Mouse (Mus musculus): ENCODE results near the gene Ksr1. TPM values are rescaled to one million over a fixed set of nuclear protein-coding genes. Genes with fewer than 3 reads are reported as not detected.

Gene Ksr1
- polyA plus RNA-seq, 1 experiment from 2014 or later, result 6.0 TPM

DNA sequence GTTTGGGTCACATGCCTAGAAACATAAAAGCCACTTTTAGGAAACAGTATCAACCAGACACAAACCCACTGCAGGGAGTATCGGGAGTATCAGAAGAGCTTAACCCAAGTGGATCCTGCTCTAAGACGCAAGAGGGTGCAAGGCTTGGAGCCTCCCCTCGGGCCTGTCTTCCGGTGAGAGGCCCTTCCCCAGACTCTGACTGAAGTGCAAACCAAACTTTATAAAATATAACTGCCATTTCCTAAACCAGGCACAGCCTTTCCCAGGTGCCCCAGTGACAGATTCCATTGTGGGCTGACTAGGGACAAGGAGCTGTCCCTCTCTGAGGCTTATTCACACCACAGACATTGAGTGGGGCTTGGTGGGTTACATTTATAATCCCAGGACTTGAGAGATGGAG is 123.4 kb downstream of the Ksr1 start:
- peak overlapping the region; percentile 80 for H3K27ac ChIP-seq (ENCODE audit: low read depth)
- 58% methylated on average over 4 of the region's 4 CpGs for WGBS
- DNase-seq (ENCODE audit: low spot score), result no peak
- H3K4me1 ChIP-seq (replicated peaks; ENCODE audit: control insufficient read depth, insufficient read depth, low read length), result peaks cover 14% of the 10 kb centered on the region; the same call in 1 of the 2 replicates
- H3K4me3 ChIP-seq (ENCODE audit: low read depth, low read length), result no peak overlapping the region
- no peaks in the 10 kb centered on the region for H3K27me3 ChIP-seq (replicated peaks; ENCODE audit: control insufficient read depth, insufficient read depth, low read length)
- H3K9ac ChIP-seq (ENCODE audit: low read length), result no peak overlapping the region
- no peaks in the 10 kb centered on the region for H3K9me3 ChIP-seq (ENCODE audit: control insufficient read depth, low read length)
- peaks cover 42% of the 10 kb centered on the region for H3K36me3 ChIP-seq (ENCODE audit: control insufficient read depth, insufficient read depth, low read length)
- no peak for ATAC-seq (replicated peaks; ENCODE audit: low FRiP score, low TSS enrichment, low read depth)
- peak overlapping the region; percentile 20; the same call in 1 of the 2 replicates for H3K4me2 ChIP-seq (ENCODE audit: low read length)

DNA sequence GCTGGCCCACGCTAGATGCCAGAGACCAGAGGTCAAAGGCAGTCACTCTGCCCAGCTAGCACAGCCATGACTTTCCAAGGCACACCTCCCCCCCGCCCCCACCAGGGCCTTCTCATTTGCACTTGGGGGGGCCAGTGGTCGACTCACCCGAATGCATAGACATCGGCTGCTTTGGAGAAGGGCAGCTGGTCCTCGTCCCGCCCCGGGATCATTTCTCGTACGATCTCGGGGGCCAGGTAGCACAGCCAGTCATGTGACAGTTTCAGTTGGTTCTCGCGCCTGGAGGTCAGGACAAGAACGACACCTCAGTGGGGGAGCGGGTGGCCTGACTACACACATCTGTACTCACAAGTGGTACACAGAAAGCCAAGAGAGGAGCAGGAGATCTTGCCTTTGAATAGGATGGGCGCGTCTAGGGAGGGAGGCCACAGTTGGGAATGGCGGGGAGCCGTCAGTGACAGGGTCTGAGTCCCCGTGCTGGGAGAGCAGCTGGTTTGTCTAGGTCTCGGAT is 125.6 kb downstream of the Ksr1 start:
- WGBS, result 81% methylated on average over 21 of the region's 21 CpGs
- peaks cover 39% of the 10 kb centered on the region for H3K36me3 ChIP-seq (ENCODE audit: control insufficient read depth, insufficient read depth, low read length)
- no peak for DNase-seq (ENCODE audit: low spot score)
- no peaks in the 10 kb centered on the region for H3K27me3 ChIP-seq (replicated peaks; ENCODE audit: control insufficient read depth, insufficient read depth, low read length)
- no peak overlapping the region for H3K4me3 ChIP-seq (ENCODE audit: low read depth, low read length)
- no peak for ATAC-seq (replicated peaks; ENCODE audit: low FRiP score, low TSS enrichment, low read depth)
- H3K27ac ChIP-seq (ENCODE audit: low read depth), result no peak overlapping the region
- no peak overlapping the region for H3K9ac ChIP-seq (ENCODE audit: low read length)
- no peaks in the 10 kb centered on the region for H3K9me3 ChIP-seq (ENCODE audit: control insufficient read depth, low read length)
- H3K4me1 ChIP-seq (replicated peaks; ENCODE audit: control insufficient read depth, insufficient read depth, low read length), result peaks cover 15% of the 10 kb centered on the region
- H3K4me2 ChIP-seq (ENCODE audit: low read length), result no peak overlapping the region

DNA sequence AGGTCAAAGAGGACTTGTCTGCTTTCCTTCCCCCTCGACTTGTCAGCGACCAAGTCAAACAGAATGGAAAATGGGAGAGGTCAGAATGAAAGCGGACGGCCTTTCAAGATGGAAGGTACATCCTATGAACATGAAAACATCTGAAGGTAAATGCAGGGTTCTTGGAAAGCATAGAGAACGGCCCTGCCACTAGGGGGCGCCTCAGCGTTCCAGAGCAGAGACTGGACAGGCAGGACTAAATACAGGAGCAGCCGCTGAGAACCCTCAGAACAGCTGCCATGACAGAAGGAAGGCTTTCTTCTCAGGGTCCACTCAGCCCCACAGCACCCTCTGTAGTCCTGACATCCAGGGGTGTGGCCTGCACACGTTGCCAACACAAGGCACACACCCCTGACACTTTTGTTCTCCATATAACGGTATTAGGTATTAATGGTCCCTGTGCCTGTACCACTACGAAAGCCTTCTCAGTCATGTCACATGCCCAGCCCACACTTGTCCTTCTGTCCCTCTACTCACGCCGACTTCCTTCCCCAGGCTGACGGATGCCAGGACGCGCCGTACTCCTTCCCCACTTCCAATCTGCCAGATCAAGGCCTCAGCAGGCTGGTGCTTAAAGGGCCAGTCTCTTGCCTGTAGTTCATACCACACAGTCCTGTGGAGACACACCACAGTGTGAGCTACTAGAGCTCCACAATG is 126.2 kb downstream of the Ksr1 start:
- no peak overlapping the region for H3K27ac ChIP-seq (ENCODE audit: low read depth)
- 77% methylated on average over 17 of the region's 17 CpGs for WGBS
- H3K27me3 ChIP-seq (replicated peaks; ENCODE audit: control insufficient read depth, insufficient read depth, low read length), result no peaks in the 10 kb centered on the region
- peaks cover 35% of the 10 kb centered on the region for H3K36me3 ChIP-seq (ENCODE audit: control insufficient read depth, insufficient read depth, low read length)
- DNase-seq (ENCODE audit: low spot score) (no peak), ATAC-seq (replicated peaks; ENCODE audit: low FRiP score, low TSS enrichment, low read depth) (no peak)
- no peak overlapping the region for H3K4me3 ChIP-seq (ENCODE audit: low read depth, low read length)
- peaks cover 20% of the 10 kb centered on the region for H3K4me1 ChIP-seq (replicated peaks; ENCODE audit: control insufficient read depth, insufficient read depth, low read length)
- no peak overlapping the region for H3K4me2 ChIP-seq (ENCODE audit: low read length)
- H3K9me3 ChIP-seq (ENCODE audit: control insufficient read depth, low read length), result no peaks in the 10 kb centered on the region
- H3K9ac ChIP-seq (ENCODE audit: low read length), result no peak overlapping the region

DNA sequence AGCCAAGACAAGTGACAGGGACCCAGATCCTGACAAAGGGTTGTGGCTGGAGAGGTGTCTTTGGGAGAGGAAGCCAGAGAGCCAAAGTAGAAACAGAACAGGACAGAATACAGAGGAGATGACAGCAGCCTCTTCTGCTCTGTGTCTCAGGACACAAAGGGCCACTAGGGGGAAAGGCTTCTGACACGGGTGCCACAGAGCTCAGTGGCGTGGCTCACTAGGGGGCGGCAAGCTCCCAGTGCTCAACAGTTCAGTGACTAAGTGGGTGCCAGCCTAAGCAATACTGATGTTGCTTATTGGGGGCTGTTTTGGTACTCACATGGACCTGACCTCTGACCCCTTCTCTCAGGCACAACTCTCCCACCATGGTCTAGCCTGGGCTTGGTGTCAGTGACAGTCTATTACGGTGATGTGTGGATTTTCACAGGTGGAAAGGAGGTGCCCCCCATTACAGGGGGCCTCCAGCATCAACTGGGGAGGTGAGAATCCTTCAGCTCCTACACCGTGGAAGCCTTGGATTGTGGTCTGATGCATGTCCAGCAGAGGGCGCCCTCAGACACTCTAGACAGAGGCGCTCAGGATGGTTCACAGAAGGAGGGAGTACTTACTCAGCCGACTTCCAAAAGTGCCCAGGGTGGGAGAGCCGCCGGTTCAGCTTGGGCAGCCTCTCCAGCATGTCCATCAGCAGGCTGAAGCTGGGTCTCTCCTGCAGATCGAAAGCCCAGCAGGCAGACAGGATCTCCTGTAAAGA is 127.1 kb downstream of the Ksr1 start:
- no peak overlapping the region for H3K9ac ChIP-seq (ENCODE audit: low read length)
- no peaks in the 10 kb centered on the region for H3K27me3 ChIP-seq (replicated peaks; ENCODE audit: control insufficient read depth, insufficient read depth, low read length)
- ATAC-seq (replicated peaks; ENCODE audit: low FRiP score, low TSS enrichment, low read depth), result no peak; the same call in 1 of the 2 replicates
- H3K4me1 ChIP-seq (replicated peaks; ENCODE audit: control insufficient read depth, insufficient read depth, low read length), result peaks cover 28% of the 10 kb centered on the region
- peaks cover 35% of the 10 kb centered on the region for H3K36me3 ChIP-seq (ENCODE audit: control insufficient read depth, insufficient read depth, low read length)
- no peak overlapping the region for H3K4me2 ChIP-seq (ENCODE audit: low read length)
- peak; percentile 87 for DNase-seq (ENCODE audit: low spot score)
- no peaks in the 10 kb centered on the region for H3K9me3 ChIP-seq (ENCODE audit: control insufficient read depth, low read length)
- WGBS, result 58% methylated on average over 11 of the region's 11 CpGs
- H3K4me3 ChIP-seq (ENCODE audit: low read depth, low read length), result no peak overlapping the region
- H3K27ac ChIP-seq (ENCODE audit: low read depth), result no peak overlapping the region

DNA sequence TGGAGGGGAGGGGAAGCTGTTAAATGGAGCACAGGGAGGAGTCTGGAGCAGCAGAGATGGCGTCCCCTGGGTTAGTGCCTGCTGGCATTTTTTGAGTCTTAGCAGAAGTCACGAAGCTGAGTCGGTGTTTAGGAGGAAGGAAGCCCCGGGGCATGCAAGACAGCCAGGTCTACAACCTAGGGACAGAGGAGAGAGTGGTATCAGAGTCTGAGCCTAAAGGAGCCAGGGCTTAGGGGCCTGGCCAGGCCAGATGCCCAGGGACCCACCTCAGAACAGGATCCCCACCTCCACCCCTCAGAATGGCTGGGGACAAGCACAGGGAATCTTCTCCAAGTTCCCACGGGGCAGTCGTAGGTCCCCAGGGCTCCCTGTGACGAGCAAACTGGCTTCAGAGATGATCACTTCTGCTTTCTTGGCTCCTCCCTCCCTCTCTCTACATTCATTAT is 129.0 kb downstream of the Ksr1 start:
- 76% methylated on average over 7 of the region's 7 CpGs for WGBS
- peaks cover 35% of the 10 kb centered on the region for H3K36me3 ChIP-seq (ENCODE audit: control insufficient read depth, insufficient read depth, low read length)
- ATAC-seq (replicated peaks; ENCODE audit: low FRiP score, low TSS enrichment, low read depth), result no peak

DNA sequence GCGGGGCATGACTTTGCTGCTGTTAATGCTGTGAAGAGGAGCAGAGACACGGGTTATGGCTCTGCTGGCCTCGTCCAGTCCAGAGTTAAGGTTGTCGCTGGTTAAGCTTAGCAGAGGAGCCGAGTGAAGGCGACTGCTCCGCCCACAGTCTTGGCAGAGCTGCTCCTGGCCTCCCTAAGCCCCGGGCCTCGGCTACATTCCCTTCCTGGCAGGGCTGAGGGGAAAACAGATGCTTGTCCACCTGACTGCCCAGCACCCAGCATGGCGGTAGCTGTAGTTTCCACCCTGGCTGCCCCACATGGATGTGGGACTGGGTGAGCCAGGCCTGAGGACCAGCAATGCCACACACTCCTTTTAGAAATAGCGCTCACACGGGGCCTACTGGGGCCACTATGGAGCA is 130.0 kb downstream of the Ksr1 start:
- no peak for ATAC-seq (replicated peaks; ENCODE audit: low FRiP score, low TSS enrichment, low read depth)
- 49% methylated on average over 12 of the region's 12 CpGs for WGBS

More for the DNA sequence above, 129.0 kb downstream of the Ksr1 start:
- Histone ChIP-seq H3K27me3 (replicated peaks; ENCODE audit: control insufficient read depth, insufficient read depth, low read length) (no peaks in the 10 kb centered on the region), H3K4me1 (replicated peaks; ENCODE audit: control insufficient read depth, insufficient read depth, low read length) (peaks cover 18% of the 10 kb centered on the region), H3K27ac (ENCODE audit: low read depth) (no peak overlapping the region), H3K4me3 (ENCODE audit: low read depth, low read length) (no peak overlapping the region), H3K4me2 (ENCODE audit: low read length) (no peak overlapping the region), H3K9ac (ENCODE audit: low read length) (no peak overlapping the region), H3K9me3 (ENCODE audit: control insufficient read depth, low read length) (no peaks in the 10 kb centered on the region)
- DNase-seq (ENCODE audit: low spot score), result no peak

DNA sequence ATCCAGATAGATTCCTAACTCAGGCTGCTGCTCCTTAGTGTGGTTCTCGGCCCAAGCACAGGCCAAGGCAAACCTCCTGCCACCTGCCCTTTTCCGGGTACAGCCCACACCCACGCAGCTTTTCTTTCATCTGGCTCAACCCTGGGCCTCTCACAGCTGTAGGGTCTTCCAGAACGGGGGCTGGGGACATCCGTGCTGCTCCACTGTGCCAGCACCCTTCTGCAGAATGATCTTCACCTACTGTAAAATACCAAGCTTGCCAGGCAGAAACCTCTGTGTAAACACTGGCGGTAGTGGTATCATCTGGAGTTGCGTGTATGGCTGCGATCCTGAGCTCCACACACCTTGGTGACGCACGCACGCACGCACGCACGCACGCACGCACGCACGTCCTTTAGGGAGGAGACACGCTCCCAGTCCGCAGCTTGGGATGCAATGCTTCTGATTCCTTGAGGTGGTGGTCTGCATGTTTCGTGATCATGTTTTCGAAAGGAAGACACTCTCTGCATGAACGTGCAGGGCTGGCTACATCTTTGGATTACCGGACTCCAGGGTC is 130.5 kb downstream of the Ksr1 start:
- Histone ChIP-seq H3K9ac (ENCODE audit: low read length) (no peak overlapping the region), H3K27me3 (replicated peaks; ENCODE audit: control insufficient read depth, insufficient read depth, low read length) (no peaks in the 10 kb centered on the region), H3K9me3 (ENCODE audit: control insufficient read depth, low read length) (no peaks in the 10 kb centered on the region), H3K36me3 (ENCODE audit: control insufficient read depth, insufficient read depth, low read length) (peaks cover 35% of the 10 kb centered on the region), H3K4me3 (ENCODE audit: low read depth, low read length) (no peak overlapping the region), H3K27ac (ENCODE audit: low read depth) (no peak overlapping the region), H3K4me2 (ENCODE audit: low read length) (no peak overlapping the region), H3K4me1 (replicated peaks; ENCODE audit: control insufficient read depth, insufficient read depth, low read length) (peaks cover 18% of the 10 kb centered on the region)
- WGBS, result 82% methylated on average over 24 of the region's 24 CpGs
- DNase-seq (ENCODE audit: low spot score) (no peak), ATAC-seq (replicated peaks; ENCODE audit: low FRiP score, low TSS enrichment, low read depth) (no peak)

More for the DNA sequence above, 130.0 kb downstream of the Ksr1 start:
- H3K4me2 ChIP-seq (ENCODE audit: low read length), result no peak overlapping the region
- H3K27me3 ChIP-seq (replicated peaks; ENCODE audit: control insufficient read depth, insufficient read depth, low read length), result no peaks in the 10 kb centered on the region
- no peak overlapping the region for H3K4me3 ChIP-seq (ENCODE audit: low read depth, low read length)
- H3K27ac ChIP-seq (ENCODE audit: low read depth), result no peak overlapping the region
- H3K9me3 ChIP-seq (ENCODE audit: control insufficient read depth, low read length), result no peaks in the 10 kb centered on the region
- peaks cover 35% of the 10 kb centered on the region for H3K36me3 ChIP-seq (ENCODE audit: control insufficient read depth, insufficient read depth, low read length)
- H3K4me1 ChIP-seq (replicated peaks; ENCODE audit: control insufficient read depth, insufficient read depth, low read length), result peaks cover 18% of the 10 kb centered on the region
- no peak for DNase-seq (ENCODE audit: low spot score)
- no peak overlapping the region for H3K9ac ChIP-seq (ENCODE audit: low read length)

DNA sequence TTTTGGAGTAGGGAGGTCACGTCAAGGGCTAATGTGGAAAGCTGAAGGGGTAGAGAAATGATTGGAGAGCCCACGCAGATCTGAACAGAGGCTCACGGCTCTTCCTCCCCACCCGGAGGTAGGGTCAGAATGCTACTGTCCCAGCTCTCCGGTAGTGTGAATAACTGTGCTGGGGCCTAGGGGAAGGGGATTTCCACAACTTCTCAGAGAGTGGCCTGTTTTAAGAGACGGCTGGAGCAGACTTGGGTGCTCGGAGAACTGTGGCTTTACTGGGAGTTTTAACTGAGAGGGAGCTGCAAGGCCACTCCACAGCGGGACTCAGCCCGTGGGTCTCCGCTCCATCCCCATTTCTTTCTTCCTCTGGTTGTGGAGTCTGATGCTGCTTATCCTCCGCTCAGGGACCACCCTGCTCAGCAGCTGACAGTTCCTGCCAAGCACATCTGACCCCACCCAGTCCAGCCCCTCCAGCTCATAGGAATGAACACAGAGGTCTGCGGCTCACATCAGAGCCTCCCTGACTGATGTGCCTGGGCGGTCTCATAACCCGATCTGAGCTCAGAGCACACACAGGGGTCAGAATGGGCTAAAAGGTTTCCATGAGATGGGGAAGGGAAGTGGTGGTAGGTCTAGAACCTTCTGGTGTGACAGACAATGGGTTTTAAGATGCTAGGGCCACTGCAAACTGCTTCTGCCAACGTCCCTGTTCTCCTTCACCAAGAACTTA is 131.4 kb downstream of the Ksr1 start:
- Histone ChIP-seq H3K9me3 (ENCODE audit: control insufficient read depth, low read length) (no peaks in the 10 kb centered on the region), H3K36me3 (ENCODE audit: control insufficient read depth, insufficient read depth, low read length) (peaks cover 26% of the 10 kb centered on the region), H3K4me1 (replicated peaks; ENCODE audit: control insufficient read depth, insufficient read depth, low read length) (peaks cover 18% of the 10 kb centered on the region), H3K4me2 (ENCODE audit: low read length) (no peak overlapping the region), H3K27ac (ENCODE audit: low read depth) (no peak overlapping the region), H3K9ac (ENCODE audit: low read length) (no peak overlapping the region), H3K27me3 (replicated peaks; ENCODE audit: control insufficient read depth, insufficient read depth, low read length) (no peaks in the 10 kb centered on the region), H3K4me3 (ENCODE audit: low read depth, low read length) (no peak overlapping the region)
- WGBS, result 51% methylated on average over 15 of the region's 15 CpGs
- ATAC-seq (replicated peaks; ENCODE audit: low FRiP score, low TSS enrichment, low read depth) (no peak), DNase-seq (ENCODE audit: low spot score) (peak; percentile 63)
